Mouse (Mus musculus) kidney, postnatal 36 days (tissue): ENCODE measurements at regions not wholly inside any gene's neighbourhood (a gene's known extent, or its start where the extent isn't known, plus 50 kb on each side); places are given as distances from the start of the nearest gene placed in this dataset.

ENCODE experiments used
- DNase-seq, 2 experiments: peaks; one replicate each; pipeline ENCODE4 v3.0.0; 2021 to 2022; ENCODE audit warnings: mixed read lengths in 2 of 2

DNA sequence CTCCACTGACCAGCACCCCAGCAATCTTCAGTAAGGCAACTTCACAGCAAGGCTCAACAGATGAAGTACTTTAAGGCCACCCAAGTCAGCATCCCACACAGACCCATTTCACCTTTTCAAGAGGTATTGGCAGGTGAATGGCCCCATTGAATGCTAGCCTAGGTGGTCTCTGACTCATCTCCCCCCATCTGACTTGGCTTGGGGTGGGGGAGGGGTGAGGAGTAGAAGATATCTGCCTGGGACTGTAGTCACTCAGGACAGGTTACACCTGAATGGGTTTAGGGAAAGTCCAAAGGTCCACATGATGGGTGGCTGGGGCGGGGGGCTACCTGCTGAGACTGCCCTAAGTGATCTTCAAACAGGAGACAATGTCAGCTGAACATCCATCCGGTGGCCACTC is 104.0 kb upstream of the Tle3 start:
- DNase-seq: no peak

GRCm38 (mm10) chr9:61268681-61269080 is 103.5 kb upstream of the Tle3 start:
- no peak for DNase-seq

DNA sequence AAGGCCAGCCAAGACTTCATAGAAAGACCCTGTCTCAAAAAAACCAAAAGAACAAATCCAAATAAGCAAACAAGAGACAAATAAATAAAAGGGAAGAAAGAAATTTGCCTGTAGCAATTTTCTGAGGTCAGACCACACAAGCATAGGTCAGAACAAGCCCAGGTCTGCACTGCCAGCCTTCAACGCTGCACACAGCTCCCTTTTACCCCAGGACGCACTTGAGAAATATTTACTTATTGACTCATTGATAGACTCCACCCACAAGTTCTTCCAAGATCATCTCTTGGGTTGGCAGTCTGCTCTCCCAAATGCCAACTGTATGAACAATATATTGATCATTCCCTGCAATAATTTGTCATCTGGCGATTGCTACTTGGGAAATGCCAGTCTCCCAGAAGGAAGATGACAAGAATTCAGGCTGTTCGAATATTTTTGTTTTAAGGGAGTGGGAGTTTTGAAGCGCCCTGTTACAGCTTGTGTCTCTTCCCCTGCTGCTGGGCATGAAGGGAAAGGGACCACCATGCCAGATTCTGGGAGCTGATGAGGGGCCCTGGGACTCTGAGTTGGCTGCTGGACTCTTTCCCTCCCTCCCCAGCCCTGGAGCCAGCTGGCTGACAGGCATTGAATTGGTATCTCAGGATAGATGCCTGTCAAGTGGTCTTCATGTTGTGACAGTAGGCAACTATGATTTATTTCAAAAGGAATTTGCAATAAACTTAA is 102.9 kb upstream of the Tle3 start:
- DNase-seq: no peak

DNA sequence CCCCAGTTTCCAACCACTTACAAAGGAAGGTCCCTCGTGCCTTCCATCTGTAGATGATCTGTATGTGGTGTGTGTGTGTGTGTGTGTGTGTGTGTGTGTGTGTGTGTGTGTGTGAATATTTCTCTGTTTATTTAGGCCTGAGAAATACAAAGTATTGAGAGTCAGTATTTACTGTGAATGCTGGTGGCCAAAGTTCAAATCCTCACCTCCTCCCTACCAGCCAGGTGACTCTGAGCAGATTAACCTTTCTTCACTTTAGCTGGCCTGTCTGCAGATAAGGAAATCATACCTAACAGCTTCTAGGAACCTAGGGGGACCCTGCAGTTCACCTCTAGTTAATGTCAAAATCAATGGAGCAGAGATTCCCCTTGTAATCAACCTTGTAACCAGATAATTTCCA is 100.9 kb upstream of the Tle3 start:
- DNase-seq: no peak

- no peak for DNase-seq
Measured at GRCm38 (mm10) chr9:61271769-61272352, 100.3 kb upstream of the Tle3 start.

DNA sequence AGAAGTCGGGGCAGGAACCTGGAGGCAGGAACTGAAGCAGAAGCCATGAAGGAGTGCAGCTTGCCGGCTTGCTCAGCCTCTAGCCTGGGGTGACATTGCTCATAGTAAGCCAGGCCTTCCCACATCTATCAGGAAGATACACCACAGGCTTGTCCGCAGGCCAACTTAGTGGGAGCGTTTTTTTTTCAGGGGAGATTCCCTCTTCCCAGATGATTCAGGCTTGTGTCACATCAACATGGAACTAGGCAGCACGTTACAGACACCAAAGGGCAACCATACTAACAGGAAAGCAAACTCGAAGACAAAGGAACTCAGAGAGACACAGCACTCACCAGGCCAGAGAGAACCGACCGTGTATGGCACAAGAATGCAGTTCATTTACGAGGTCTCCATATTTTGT is 98.1 kb upstream of the Tle3 start:
- DNase-seq: no peak

DNA sequence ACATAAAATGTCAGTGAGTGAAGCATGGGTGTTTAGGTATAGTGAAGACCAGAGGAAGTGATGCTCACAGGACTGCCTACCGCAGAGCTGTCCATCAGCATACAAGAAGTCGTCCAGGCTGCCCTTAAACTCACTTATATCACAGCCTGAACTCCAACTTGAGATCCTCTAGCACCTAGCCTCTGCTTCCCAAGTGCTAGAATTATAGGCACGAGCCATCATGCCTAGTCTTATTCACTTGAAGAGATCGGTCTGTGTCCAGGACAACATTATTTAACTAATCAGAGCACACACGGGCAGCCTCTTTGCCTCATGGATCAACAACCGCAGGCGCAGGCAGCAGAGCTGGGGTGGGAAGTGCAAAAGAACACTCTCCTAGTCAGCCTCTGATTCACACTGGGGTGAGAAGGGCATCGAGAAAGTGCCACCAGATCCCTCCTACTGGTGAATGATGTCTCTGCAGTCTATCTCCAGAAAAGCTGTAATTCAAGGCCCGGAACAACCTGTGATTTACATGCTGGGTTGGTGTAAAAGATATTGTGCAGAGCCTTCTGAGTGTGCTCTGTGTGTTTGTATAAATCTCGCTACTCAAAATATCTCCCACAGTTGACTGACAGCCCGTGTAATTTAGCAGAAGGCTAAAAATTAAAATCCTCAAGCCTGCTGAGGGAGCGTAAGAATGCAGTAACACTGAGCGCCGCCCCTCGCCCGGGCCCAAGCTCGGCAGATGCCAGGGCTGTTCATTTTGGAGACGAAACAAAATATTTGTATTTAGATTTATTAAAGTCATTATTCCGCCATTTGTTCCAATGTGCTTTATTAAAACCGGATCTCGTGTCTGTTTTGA is 94.6 kb upstream of the Tle3 start:
- peak; percentile 53 to 57 for DNase-seq

GRCm38 (mm10) chr9:61278216-61278758 is 93.9 kb upstream of the Tle3 start:
- DNase-seq: no peak

- DNase-seq: no peak
Measured at GRCm38 (mm10) chr9:61279044-61279543, 93.1 kb upstream of the Tle3 start.

- DNase-seq: no peak
Measured at GRCm38 (mm10) chr9:61280856-61281582, 91.1 kb upstream of the Tle3 start.

DNA sequence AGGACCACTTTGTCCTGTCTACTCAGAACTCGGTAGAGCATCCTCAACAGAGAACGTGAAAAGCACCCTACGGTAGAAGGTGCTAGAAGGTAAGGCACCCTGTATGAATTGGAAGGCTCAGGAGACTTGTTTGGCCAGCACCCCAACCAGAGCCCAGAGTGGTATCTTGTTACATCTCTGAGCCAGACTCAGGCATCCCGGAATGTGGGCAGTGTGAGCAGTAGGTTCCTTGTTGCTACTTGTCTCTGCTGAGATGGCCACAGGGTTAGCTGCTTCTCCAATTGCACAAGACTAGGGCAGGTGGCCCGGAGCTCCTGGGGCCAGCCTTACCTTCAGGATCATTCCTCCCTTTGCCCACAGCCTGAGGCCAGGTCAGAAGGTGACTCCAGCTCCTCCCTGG is 88.9 kb upstream of the Tle3 start:
- DNase-seq: no peak

DNA sequence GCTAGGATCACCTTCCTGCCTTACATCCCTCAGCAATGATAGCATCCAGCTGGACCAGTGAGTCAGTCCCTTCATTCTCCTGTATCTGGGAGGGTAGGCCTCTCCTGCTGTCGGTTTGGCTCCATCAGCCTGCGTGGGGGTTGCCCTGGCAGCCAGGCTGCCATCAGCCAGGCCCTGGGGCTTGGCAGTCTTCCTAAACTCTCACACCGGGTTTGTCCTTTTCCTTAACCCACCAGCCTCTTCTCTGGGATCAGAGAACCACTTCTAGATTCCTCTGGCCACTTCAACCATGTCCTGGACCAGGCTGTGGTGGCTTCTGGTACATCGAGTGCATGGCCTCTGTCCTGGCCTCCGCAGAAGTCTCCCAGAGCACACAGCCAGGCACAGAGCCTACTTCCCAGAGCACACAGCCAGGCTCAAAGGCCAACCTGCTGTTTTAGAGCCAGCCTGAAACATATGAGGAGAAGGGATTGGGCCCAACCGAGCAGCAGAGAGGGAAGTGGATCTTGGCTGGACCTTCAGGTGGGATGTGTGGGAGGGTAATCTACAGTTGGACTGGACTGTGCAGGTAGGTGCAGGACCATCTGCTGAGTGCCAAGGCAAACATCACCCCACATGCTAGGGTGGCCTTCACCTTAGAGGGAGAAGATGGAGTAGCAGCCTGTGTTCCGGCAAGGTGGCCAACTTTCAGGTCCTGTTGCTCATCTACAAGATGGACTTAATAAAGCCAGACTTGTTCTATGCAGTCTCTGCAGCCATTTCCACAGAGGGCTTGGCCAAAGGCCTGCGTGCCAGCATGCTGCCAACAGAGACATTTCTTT is 87.8 kb upstream of the Tle3 start:
- peak; percentile 87 to 90 for DNase-seq

GRCm38 (mm10) chr9:61286561-61286960 is 85.6 kb upstream of the Tle3 start:
- DNase-seq: no peak

- no peak for DNase-seq
Measured at GRCm38 (mm10) chr9:61289117-61289516, 83.0 kb upstream of the Tle3 start.

DNA sequence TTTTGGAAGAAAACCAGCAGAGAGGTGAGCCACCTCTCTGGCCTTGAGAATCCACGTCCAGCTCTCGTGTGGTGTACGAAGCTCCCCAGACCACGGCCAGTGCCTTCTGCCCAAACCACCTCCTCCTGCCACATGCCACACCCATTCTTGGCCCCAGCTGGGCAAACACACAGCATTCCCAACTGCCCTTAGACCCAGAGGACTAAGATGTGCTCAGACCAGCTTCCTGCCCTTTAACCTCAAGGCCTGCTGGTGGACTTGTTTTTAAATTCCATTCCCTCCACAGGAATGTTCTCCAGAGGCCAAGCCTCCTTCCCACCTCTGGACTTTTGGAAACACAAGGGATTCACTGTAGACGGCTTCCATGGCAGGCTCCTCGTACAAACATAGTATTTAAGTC is 82.5 kb upstream of the Tle3 start:
- DNase-seq: peak; percentile 82 to 92

GRCm38 (mm10) chr9:61291646-61292045 is 80.5 kb upstream of the Tle3 start:
- no peak for DNase-seq

DNA sequence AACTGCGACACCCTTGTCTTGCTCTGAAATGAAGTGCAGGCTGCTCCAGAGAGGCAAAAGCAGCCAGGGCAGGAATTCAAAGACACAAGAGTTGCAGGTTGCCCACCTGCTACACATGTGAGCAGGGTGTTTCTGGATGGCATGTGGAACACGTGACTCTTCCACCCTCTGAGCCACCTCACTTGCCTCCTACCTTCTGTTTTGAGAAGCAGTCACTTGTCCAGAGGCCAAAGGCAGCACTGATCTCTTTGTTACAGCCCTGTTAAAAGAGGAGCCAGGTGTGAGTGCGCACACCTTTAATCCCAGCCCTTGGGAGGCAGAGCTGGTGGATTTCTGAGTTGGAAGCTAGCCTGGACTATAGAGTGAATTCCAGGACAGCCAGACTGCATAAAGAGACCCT is 79.7 kb upstream of the Tle3 start:
- no peak for DNase-seq

GRCm38 (mm10) chr9:61293223-61293985 is 78.8 kb upstream of the Tle3 start:
- peak in 1 of 2 experiments; percentile 58 for DNase-seq

- DNase-seq: peak in 1 of 2 experiments; percentile 65
Measured at GRCm38 (mm10) chr9:61295001-61295400, 77.2 kb upstream of the Tle3 start.

DNA sequence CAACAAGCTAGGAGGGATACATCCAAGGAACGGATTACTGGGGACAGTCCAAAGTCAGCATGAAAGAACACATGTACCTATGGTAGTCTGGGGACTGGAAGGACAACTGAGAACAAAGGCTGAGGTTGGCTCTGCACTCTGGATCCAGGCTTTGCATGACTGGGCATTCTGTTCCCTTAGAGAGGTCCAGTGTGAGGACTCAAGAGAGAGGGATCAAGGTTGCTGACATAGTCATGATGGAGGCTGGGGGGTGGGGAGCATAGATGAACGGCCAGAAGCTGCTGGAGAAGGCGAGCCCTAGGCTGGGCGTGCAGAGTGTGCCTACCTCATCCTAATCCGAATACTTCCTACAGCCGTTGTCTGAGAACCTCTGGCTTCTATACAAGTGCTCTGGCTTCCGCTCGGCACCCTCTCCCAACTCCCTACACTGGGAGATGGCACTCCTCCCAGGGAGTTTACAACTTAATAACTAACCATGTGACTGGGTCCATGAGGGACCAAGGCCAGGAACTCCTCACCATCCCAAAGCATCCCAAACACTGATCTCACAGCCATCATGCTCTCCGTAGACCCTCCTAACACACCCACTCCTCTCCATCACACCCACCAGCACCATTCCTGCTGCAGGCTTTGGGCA is 75.7 kb upstream of the Tle3 start:
- peak; percentile 69 to 72 for DNase-seq
